Mouse (Mus musculus): Measurements from ENCODE around the gene Son. TPM values are rescaled to one million over a fixed set of nuclear protein-coding genes. Genes with fewer than 3 reads are reported as not detected.

Gene Son
- polyA plus RNA-seq, 1 experiment from 2014 or later: 112 TPM

DNA sequence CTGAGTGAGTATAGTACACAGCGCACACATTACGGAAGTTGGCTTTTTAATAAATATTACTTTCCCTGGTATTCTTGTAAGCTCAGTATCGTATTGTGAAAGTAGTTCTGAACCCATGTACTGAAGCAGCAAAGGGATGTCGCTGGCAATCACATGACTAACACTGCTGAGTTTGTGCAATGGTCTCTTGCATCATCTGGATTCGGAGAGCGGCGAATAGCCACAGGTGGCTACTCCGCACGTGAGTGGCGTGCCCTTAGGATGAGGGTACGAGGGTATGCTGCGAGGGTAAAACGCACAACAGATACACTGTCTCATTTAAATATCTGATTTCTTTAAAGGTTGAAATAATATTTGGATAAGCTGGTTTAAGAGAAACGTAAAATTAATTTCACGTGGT is 80.1 kb downstream of the Son start:
- 79% methylated on average over 15 of the region's 15 CpGs for WGBS
- no peak overlapping the region for H3K27ac ChIP-seq
- no peaks in the 10 kb centered on the region for H3K27me3 ChIP-seq (ENCODE audit: insufficient read depth, low read length)
- H3K9me3 ChIP-seq (replicated peaks; ENCODE audit: low read length): no peaks in the 10 kb centered on the region
- peaks cover 9% of the 10 kb centered on the region; the same call in 1 of the 2 replicates for H3K4me1 ChIP-seq (replicated peaks; ENCODE audit: insufficient read depth, low read length)
- TF ChIP-seq CTCF (IDR thresholded peaks at IDR 0.05; ENCODE audit: low read depth): no peak
- H3K9ac ChIP-seq (ENCODE audit: low read depth, low read length): 0 out of 2 replicates have a peak overlapping the region, but pooled peaks have one; percentile 19
- no peaks in the 10 kb centered on the region for H3K36me3 ChIP-seq (ENCODE audit: insufficient read depth, low read length)
- H3K4me3 ChIP-seq (replicated peaks; ENCODE audit: low read depth, low read length): no peak overlapping the region; the same call in 1 of the 2 replicates
- no peak for DNase-seq (ENCODE audit: low spot score)
- ATAC-seq (replicated peaks; ENCODE audit: low FRiP score, low read depth): no peak
- H3K4me2 ChIP-seq (ENCODE audit: low read length): peak overlapping the region; percentile 67

DNA sequence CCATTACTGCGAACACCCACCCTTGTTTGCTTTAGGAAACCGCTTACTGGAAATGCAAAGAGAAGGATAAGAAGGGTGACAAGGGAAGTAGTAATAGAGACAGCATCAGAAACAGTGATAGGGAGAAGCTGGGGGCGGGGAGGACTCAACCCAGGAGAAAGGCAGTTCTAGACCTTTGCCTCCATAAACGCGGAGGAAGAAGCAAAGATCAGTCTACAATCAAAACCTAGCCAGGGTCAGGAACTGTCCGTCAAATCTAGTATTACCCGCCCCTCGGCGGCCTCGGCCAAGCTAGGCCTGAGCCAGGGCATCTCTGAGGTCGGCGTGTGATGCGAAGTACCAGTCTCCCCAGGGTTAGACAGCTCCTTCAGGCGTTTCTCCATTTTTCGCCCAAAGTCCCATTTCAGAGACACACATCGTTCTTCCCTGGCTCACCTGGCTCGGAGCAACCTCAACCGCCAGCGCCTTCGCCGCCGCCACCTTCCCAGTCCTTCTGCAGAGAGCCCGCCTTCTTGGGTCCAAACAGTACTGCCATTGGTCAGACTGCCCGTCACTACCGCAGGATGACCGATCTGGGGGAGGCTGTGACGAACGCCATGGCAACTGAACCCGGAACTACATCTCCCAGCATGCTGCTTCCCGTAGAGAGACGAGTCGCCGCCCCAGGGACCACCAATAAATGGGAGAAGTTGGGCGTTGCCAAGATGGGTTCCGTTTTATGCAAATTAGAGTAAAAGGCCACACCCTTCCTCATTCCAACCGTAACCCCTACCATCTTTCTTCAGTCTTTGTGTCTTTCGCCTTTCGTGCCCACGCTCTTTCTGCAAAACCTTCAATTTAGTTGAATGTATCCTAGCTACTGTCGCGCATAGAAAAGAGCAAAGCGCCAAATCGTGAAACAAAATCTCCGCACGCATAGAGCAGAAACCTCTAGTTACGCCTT is 81.1 kb downstream of the Son start, which contains the start of gene Cryzl1:
Gene Cryzl1, minus strand, starts transcription at position 853 of the 943 bp plus-strand sequence.
- ATAC-seq (replicated peaks; ENCODE audit: low FRiP score, low read depth): peak; percentile 96
- Histone ChIP-seq H3K4me3 (replicated peaks; ENCODE audit: low read depth, low read length) (peak within 1 kb of the TSS; percentile 91), H3K4me2 (ENCODE audit: low read length) (peak within 1 kb of the TSS; percentile 90), H3K4me1 (replicated peaks; ENCODE audit: insufficient read depth, low read length) (peaks cover 9% of the 10 kb centered on the region; the same call in 1 of the 2 replicates), H3K27ac (peak within 1 kb of the TSS; percentile 88), H3K9me3 (replicated peaks; ENCODE audit: low read length) (no peaks in the 10 kb centered on the region), H3K36me3 (ENCODE audit: insufficient read depth, low read length) (no peaks in the 10 kb centered on the region), H3K27me3 (ENCODE audit: insufficient read depth, low read length) (no peaks in the 10 kb centered on the region), H3K9ac (ENCODE audit: low read depth, low read length) (peak within 1 kb of the TSS; percentile 89)
- DNase-seq (ENCODE audit: low spot score): peak; percentile 100
- TF ChIP-seq CTCF (IDR thresholded peaks at IDR 0.05; ENCODE audit: low read depth): no peak
- WGBS: under 1% methylated on average over 46 of the region's 46 CpGs

Other genes with a start within 250 kb of the Son start
- gene Il10rb, start 241.3 kb upstream of the Son start, polyA plus RNA-seq (2015; fragmentation: Nextera tagmentation; extraction: Ambion mirVana): 44.6 and 46.1 TPM in 2 replicates
- 33.5 and 37.1 TPM in 2 replicates for gene Ifnar1, start 162.3 kb upstream of the Son start, polyA plus RNA-seq (2015; fragmentation: Nextera tagmentation; extraction: Ambion mirVana)
- 42.6 and 51.1 TPM in 2 replicates for gene Ifngr2, start 100.4 kb upstream of the Son start, polyA plus RNA-seq (2015; fragmentation: Nextera tagmentation; extraction: Ambion mirVana)
- 42.3 and 45.0 TPM in 2 replicates for gene Tmem50b, start 49.7 kb upstream of the Son start, polyA plus RNA-seq (2015; fragmentation: Nextera tagmentation; extraction: Ambion mirVana)
- gene Dnajc28, start 28.5 kb upstream of the Son start, polyA plus RNA-seq (2015; fragmentation: Nextera tagmentation; extraction: Ambion mirVana): 4.4 and 4.5 TPM in 2 replicates
- gene Gart, start 554 bp upstream of the Son start, polyA plus RNA-seq (2015; fragmentation: Nextera tagmentation; extraction: Ambion mirVana): 68.5 and 71.0 TPM in 2 replicates
- gene Donson, start 41.3 kb downstream of the Son start, polyA plus RNA-seq (2015; fragmentation: Nextera tagmentation; extraction: Ambion mirVana): 10.6 and 12.6 TPM in 2 replicates
- gene Cryzl1, start 81.5 kb downstream of the Son start, polyA plus RNA-seq (2015; fragmentation: Nextera tagmentation; extraction: Ambion mirVana): 74.6 and 74.8 TPM in 2 replicates
- gene Itsn1, start 81.8 kb downstream of the Son start, polyA plus RNA-seq (2015; fragmentation: Nextera tagmentation; extraction: Ambion mirVana): 14.4 and 15.7 TPM in 2 replicates